In genomic region chr14:72709710-72710340, GRCm38 (mm10) we compare ENCODE assay signal across 8 mouse cellular contexts. TPM values are rescaled to one million over a fixed set of nuclear protein-coding genes. Genes with fewer than 3 reads are reported as not detected.
DNase-seq lines count a peak whose midpoint lies in the region; ATAC-seq and TF ChIP-seq lines count a peak whose summit lies in the region.

Gene Fndc3a, minus strand, starts transcription at chr14:72710003.

- H3K36me3 ChIP-seq in embryonic facial prominence, embryonic 15.5 days = no peaks in the 10 kb centered on the region
- H3K36me3 ChIP-seq in heart, embryonic 12.5 days = no peaks in the 10 kb centered on the region
- H3K36me3 ChIP-seq in kidney, postnatal 0 days (ENCODE audit: insufficient read depth, low read length) = no peaks in the 10 kb centered on the region
- H3K36me3 ChIP-seq in liver, adult 2 months (ENCODE audit: control insufficient read depth, insufficient read depth, low read length) = no peaks in the 10 kb centered on the region

- no peak for TF ChIP-seq POLR2A in bone marrow macrophage, adult 2 months (IDR thresholded peaks at IDR 0.05; ENCODE audit: borderline replicate concordance, low read depth, low read length)
- TF ChIP-seq POLR2A in liver, adult 2 months (IDR thresholded peaks at IDR 0.05; ENCODE audit: extremely low read depth, insufficient read depth, low read length) = no peak

- peak; percentile 89 for DNase-seq in A20 (ENCODE audit: low read depth, low spot score)
- peak; percentile 91 for DNase-seq in kidney, postnatal 0 days (ENCODE audit: low spot score)
- DNase-seq in liver, adult 2 months (ENCODE audit: extremely low read depth, low read depth, low spot score) = peak; percentile 36
- DNase-seq in spleen, postnatal 36 days (ENCODE audit: low spot score in 2 of 2) = peak; percentile 84 to 85

- peak within 1 kb of the TSS; percentile 81 for H3K4me2 ChIP-seq in embryonic facial prominence, embryonic 15.5 days (replicated peaks)
- peak within 1 kb of the TSS; percentile 91 for H3K4me2 ChIP-seq in heart, embryonic 12.5 days
- H3K4me2 ChIP-seq in kidney, postnatal 0 days (ENCODE audit: low read length) = peak within 1 kb of the TSS; percentile 87

- H3K9me3 ChIP-seq in embryonic facial prominence, embryonic 15.5 days (replicated peaks) = no peaks in the 10 kb centered on the region
- H3K9me3 ChIP-seq in heart, embryonic 12.5 days (replicated peaks) = no peaks in the 10 kb centered on the region
- H3K9me3 ChIP-seq in kidney, postnatal 0 days (replicated peaks; ENCODE audit: low read length) = no peaks in the 10 kb centered on the region

- peak within 1 kb of the TSS; percentile 52 for H3K27ac ChIP-seq in bone marrow macrophage, adult 2 months (ENCODE audit: insufficient read depth, low read depth, low read length)
- H3K27ac ChIP-seq in embryonic facial prominence, embryonic 15.5 days (replicated peaks) = peak within 1 kb of the TSS; percentile 79
- H3K27ac ChIP-seq in heart, embryonic 12.5 days (ENCODE audit: poor library complexity, severe bottlenecking) = peak within 1 kb of the TSS; percentile 82
- H3K27ac ChIP-seq in kidney, postnatal 0 days = peak within 1 kb of the TSS; percentile 97
- peak within 1 kb of the TSS; percentile 89 for H3K27ac ChIP-seq in liver, adult 2 months (replicated peaks; ENCODE audit: insufficient read depth, low read depth, low read length)

- WGBS in embryonic facial prominence, embryonic 15.5 days = under 1% methylated on average over 73 of the region's 82 CpGs
- WGBS in heart, embryonic 12.5 days = under 1% methylated on average over 65 of the region's 82 CpGs
- WGBS in kidney, postnatal 0 days = under 1% methylated on average over 77 of the region's 82 CpGs
- 1% methylated on average over 81 of the region's 82 CpGs for WGBS in liver, adult 2 months

- peaks cover 8% of the 10 kb centered on the region; the same call in 1 of the 2 replicates for H3K79me2 ChIP-seq in liver, adult 2 months (ENCODE audit: control insufficient read depth, insufficient read depth, low read length)

- TF ChIP-seq CTCF in bone marrow macrophage, adult 2 months (IDR thresholded peaks at IDR 0.05; ENCODE audit: low read depth, low read length) = no peak
- no peak for TF ChIP-seq CTCF in kidney, postnatal 0 days (IDR thresholded peaks at IDR 0.05; ENCODE audit: low read depth)
- no peak for TF ChIP-seq CTCF in liver, adult 2 months (IDR thresholded peaks at IDR 0.05; ENCODE audit: low read depth, low read length)

- peak; percentile 92 for ATAC-seq in embryonic facial prominence, embryonic 15.5 days (ENCODE audit: insufficient number of reproducible peaks, low FRiP score, low TSS enrichment, low read depth)
- peak; percentile 90 for ATAC-seq in heart, embryonic 12.5 days (ENCODE audit: insufficient number of reproducible peaks, low FRiP score)
- ATAC-seq in kidney, postnatal 0 days (replicated peaks; ENCODE audit: low FRiP score, low read depth) = peak; percentile 90
- ATAC-seq in monocyte, adult 5-6 weeks (replicated peaks; ENCODE audit: insufficient number of reproducible peaks, low FRiP score, low TSS enrichment, poor library complexity, severe bottlenecking) = peak; percentile 68

- H3K4me3 ChIP-seq in bone marrow macrophage, adult 2 months (ENCODE audit: insufficient read depth, low read length) = peak within 1 kb of the TSS; percentile 87
- H3K4me3 ChIP-seq in embryonic facial prominence, embryonic 15.5 days (replicated peaks) = peak within 1 kb of the TSS; percentile 83
- H3K4me3 ChIP-seq in heart, embryonic 12.5 days = peak within 1 kb of the TSS; percentile 75
- peak within 1 kb of the TSS; percentile 95 for H3K4me3 ChIP-seq in kidney, postnatal 0 days (replicated peaks; ENCODE audit: low read depth, low read length)
- H3K4me3 ChIP-seq in liver, adult 2 months (ENCODE audit: insufficient read depth, low read depth, low read length) = peak within 1 kb of the TSS; percentile 70

- H3K9ac ChIP-seq in embryonic facial prominence, embryonic 15.5 days = peak within 1 kb of the TSS; percentile 69
- H3K9ac ChIP-seq in heart, embryonic 12.5 days = peak within 1 kb of the TSS; percentile 84
- peak within 1 kb of the TSS; percentile 97 for H3K9ac ChIP-seq in kidney, postnatal 0 days (ENCODE audit: low read depth, low read length)
- H3K9ac ChIP-seq in liver, adult 2 months (ENCODE audit: low read depth, low read length) = peak within 1 kb of the TSS; percentile 96

- 0 out of 2 replicates have a peak, but pooled peaks cover 3% of the 10 kb centered on the region for H3K27me3 ChIP-seq in embryonic facial prominence, embryonic 15.5 days
- no peaks in the 10 kb centered on the region; the same call in 1 of the 2 replicates for H3K27me3 ChIP-seq in heart, embryonic 12.5 days (replicated peaks)
- no peaks in the 10 kb centered on the region for H3K27me3 ChIP-seq in kidney, postnatal 0 days (ENCODE audit: insufficient read depth, low read length)
- no peaks in the 10 kb centered on the region for H3K27me3 ChIP-seq in liver, adult 2 months (ENCODE audit: control insufficient read depth, insufficient read depth, low read length)

- H3K4me1 ChIP-seq in bone marrow macrophage, adult 2 months (ENCODE audit: control insufficient read depth, insufficient read depth, low read length) = peaks cover 16% of the 10 kb centered on the region
- peaks cover 9% of the 10 kb centered on the region; the same call in 1 of the 2 replicates for H3K4me1 ChIP-seq in embryonic facial prominence, embryonic 15.5 days
- H3K4me1 ChIP-seq in heart, embryonic 12.5 days (replicated peaks) = peaks cover 9% of the 10 kb centered on the region
- H3K4me1 ChIP-seq in kidney, postnatal 0 days (replicated peaks; ENCODE audit: insufficient read depth, low read length) = 0 out of 2 replicates have a peak, but pooled peaks cover 5% of the 10 kb centered on the region
- peaks cover 4% of the 10 kb centered on the region; the same call in 1 of the 2 replicates for H3K4me1 ChIP-seq in liver, adult 2 months (ENCODE audit: control insufficient read depth, insufficient read depth, low read length)

RNA-seq across cellular contexts. Expression of gene Fndc3a, which starts in this region (rescaled TPM):
- 51.5 and 55.9 TPM in 2 replicates for polyA plus RNA-seq in bone marrow macrophage, adult 2 months (2012; ENCODE audit: insufficient read depth, insufficient read length, missing spikeins)
- polyA plus RNA-seq in embryonic facial prominence, embryonic 15.5 days (2015; fragmentation: Nextera tagmentation; extraction: Ambion mirVana) = 40.0 and 43.6 TPM in 2 replicates
- 21.6 and 22.3 TPM in 2 replicates for polyA plus RNA-seq in heart, embryonic 12.5 days (2016; fragmentation: Nextera tagmentation; extraction: Ambion mirVana)
- polyA plus RNA-seq in kidney, postnatal 0 days (2015; fragmentation: Nextera tagmentation; extraction: Ambion mirVana) = 33.1 and 36.6 TPM in 2 replicates
- 36.9 and 40.6 TPM in 2 replicates for total RNA-seq in liver, adult 2 months (2014; rRNA removed)
- polyA plus RNA-seq in liver, adult 2 months (2012; rRNA removed) = 25.5 and 27.9 TPM in 2 replicates
- 86.5 to 152 TPM (median 126 TPM) in 3 replicates for total RNA-seq in monocyte, adult 5-6 weeks (2017)

Comparison
In these comparisons a context has a peak if more than half of its experiments do, and no peak if none do; other contexts are left out.
1. Peak in every context shown above with its lines: DNase-seq, ATAC-seq, H3K4me3 ChIP-seq and H3K27ac ChIP-seq.
2. DNase-seq: peak in every context shown above with its lines; median percentile 91 in kidney, postnatal 0 days; 89 in A20; 84 in spleen, postnatal 36 days; 36 in liver, adult 2 months.